Mouse (Mus musculus) ES-E14 (cell line): ENCODE results near the gene Olfr746.

Experiments
- CHD2 ChIP-seq: IDR thresholded peaks from 2 replicates; pipeline ENCODE4 v1.6.1; 2014; ENCODE audit warnings: mild to moderate bottlenecking, low read depth, low read length, inconsistent platforms
- HCFC1 ChIP-seq: IDR thresholded peaks from 2 replicates; pipeline ENCODE4 v1.6.1; 2012; ENCODE audit warnings: low read length, inconsistent platforms, borderline replicate concordance; ENCODE audit not compliant: insufficient read depth
- MAFK ChIP-seq: IDR thresholded peaks from 2 replicates; pipeline ENCODE4 v1.6.1; 2014; ENCODE audit warnings: mild to moderate bottlenecking, low read depth, low read length, inconsistent platforms; ENCODE audit not compliant: insufficient read depth
- ZC3H11A ChIP-seq: IDR thresholded peaks from 2 replicates; pipeline ENCODE4 v1.6.1; 2012; ENCODE audit warnings: low read depth, mild to moderate bottlenecking, inconsistent platforms, low read length, borderline replicate concordance

GRCm38 (mm10) chr14:50646783-50647182, at the start of gene Olfr746:
- TF ChIP-seq ZC3H11A (no peak), HCFC1 (no peak), MAFK (no peak), CHD2 (no peak)
